Mouse (Mus musculus): ENCODE data around the gene Fam78b. TPM values are rescaled to one million over a fixed set of nuclear protein-coding genes. Genes with fewer than 3 reads are reported as not detected.

The Fam78b gene
- polyA plus RNA-seq, 2 experiments = 0.07 TPM; not detected in 1

DNA sequence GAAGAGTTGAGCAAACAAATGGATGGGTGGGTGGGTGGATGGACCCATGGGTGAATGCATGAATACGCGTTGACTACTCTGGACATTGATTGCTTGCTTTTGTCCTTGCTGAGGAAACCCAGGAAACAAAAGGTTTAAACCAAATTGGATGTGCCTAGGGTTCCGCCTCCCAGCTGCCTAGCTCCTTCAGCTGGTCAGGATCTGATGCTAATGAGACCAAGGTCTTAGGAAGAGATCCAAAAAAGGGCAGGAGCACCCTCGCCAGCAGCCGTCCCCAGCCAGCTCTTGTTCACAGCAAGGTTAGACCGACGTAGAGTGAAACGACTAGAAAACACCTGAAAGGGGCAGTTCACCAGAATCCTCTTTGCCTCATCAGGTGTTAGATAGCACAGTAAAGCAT is 11.4 kb downstream of the Fam78b start:
- TF ChIP-seq EP300 (IDR thresholded peaks at IDR 0.05; ENCODE audit: low read depth) (no peak), CTCF (IDR thresholded peaks at IDR 0.05; ENCODE audit: low read depth) (no peak)
- no peak for ATAC-seq (ENCODE audit: insufficient read depth)
- Histone ChIP-seq H3K4me1 (replicated peaks; ENCODE audit: control insufficient read depth in 2 of 2, insufficient read depth in 2 of 2, low read length in 1 of 2) (no peaks in the 10 kb centered on the region), H3K9me3 (ENCODE audit: control insufficient read depth, low read length) (no peaks in the 10 kb centered on the region), H3K4me2 (ENCODE audit: low read depth) (no peak overlapping the region), H3K27me3 (ENCODE audit: control insufficient read depth, insufficient read depth, low read length) (no peaks in the 10 kb centered on the region), H3K4me3 (ENCODE audit: insufficient read depth in 1 of 2, low read depth in 2 of 2, low read length in 2 of 2) (no peak overlapping the region), H3K36me3 (replicated peaks; ENCODE audit: control insufficient read depth, insufficient read depth, low read depth) (no peaks in the 10 kb centered on the region), H3K27ac (no peak overlapping the region), H3K9ac (replicated peaks) (no peak overlapping the region)
- WGBS (ENCODE audit: insufficient replicate concordance) = 70% methylated on average over 8 of the region's 8 CpGs
- DNase-seq (ENCODE audit: low read depth in 3 of 3, low spot score in 3 of 3) = no peak

- H3K27ac ChIP-seq = no peak overlapping the region
- no peak for TF ChIP-seq EP300 (IDR thresholded peaks at IDR 0.05; ENCODE audit: low read depth)
- H3K4me2 ChIP-seq (ENCODE audit: low read depth) = no peak overlapping the region
- no peaks in the 10 kb centered on the region for H3K27me3 ChIP-seq (ENCODE audit: control insufficient read depth, insufficient read depth, low read length)
- no peak overlapping the region for H3K9ac ChIP-seq (replicated peaks)
- H3K4me3 ChIP-seq (ENCODE audit: insufficient read depth in 1 of 2, low read depth in 2 of 2, low read length in 2 of 2) = no peak overlapping the region
- DNase-seq (ENCODE audit: low read depth in 3 of 3, low spot score in 3 of 3) (no peak), ATAC-seq (ENCODE audit: insufficient read depth) (no peak)
- H3K4me1 ChIP-seq (replicated peaks; ENCODE audit: control insufficient read depth in 2 of 2, insufficient read depth in 2 of 2, low read length in 1 of 2) = no peaks in the 10 kb centered on the region
- H3K9me3 ChIP-seq (ENCODE audit: control insufficient read depth, low read length) = no peaks in the 10 kb centered on the region
- H3K36me3 ChIP-seq (replicated peaks; ENCODE audit: control insufficient read depth, insufficient read depth, low read depth) = no peaks in the 10 kb centered on the region
- 35% methylated on average over 7 of the region's 7 CpGs for WGBS (ENCODE audit: insufficient replicate concordance)
These were observed 12.1 kb downstream of the Fam78b start for GRCm38 (mm10) chr1:167013234-167013864.

DNA sequence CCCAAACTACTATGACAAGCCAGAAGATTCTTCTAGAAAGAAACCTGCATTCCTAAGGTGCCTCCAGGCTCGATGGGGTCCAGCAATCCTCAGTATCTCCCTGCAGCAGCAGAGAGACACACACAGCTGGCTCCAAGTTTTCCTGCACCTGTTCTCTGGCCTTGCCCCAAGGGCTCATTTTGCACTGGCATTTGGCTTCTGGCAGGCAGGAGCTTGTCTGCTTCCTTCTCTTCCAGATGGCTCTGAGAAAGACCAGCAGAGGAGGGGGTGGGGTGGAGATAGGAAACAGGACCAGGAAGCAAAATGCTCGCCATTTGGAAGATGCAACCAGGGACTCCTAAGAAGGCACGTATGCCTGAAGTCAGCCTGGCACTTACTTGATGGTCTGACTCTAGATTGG is 15.1 kb downstream of the Fam78b start:
- TF ChIP-seq EP300 (IDR thresholded peaks at IDR 0.05; ENCODE audit: low read depth) (no peak), CTCF (IDR thresholded peaks at IDR 0.05; ENCODE audit: low read depth) (no peak)
- WGBS (ENCODE audit: insufficient replicate concordance) = 34% methylated on average over 3 of the region's 3 CpGs
- no peak overlapping the region for H3K27ac ChIP-seq
- H3K4me2 ChIP-seq (ENCODE audit: low read depth) = no peak overlapping the region
- H3K27me3 ChIP-seq (ENCODE audit: control insufficient read depth, insufficient read depth, low read length) = no peaks in the 10 kb centered on the region
- no peaks in the 10 kb centered on the region for H3K9me3 ChIP-seq (ENCODE audit: control insufficient read depth, low read length)
- H3K36me3 ChIP-seq (replicated peaks; ENCODE audit: control insufficient read depth, insufficient read depth, low read depth) = no peaks in the 10 kb centered on the region
- no peak overlapping the region for H3K9ac ChIP-seq (replicated peaks)
- H3K4me1 ChIP-seq (replicated peaks; ENCODE audit: control insufficient read depth in 2 of 2, insufficient read depth in 2 of 2, low read length in 1 of 2) = no peaks in the 10 kb centered on the region
- H3K4me3 ChIP-seq (ENCODE audit: insufficient read depth in 1 of 2, low read depth in 2 of 2, low read length in 2 of 2) = no peak overlapping the region
- DNase-seq (ENCODE audit: low read depth in 3 of 3, low spot score in 3 of 3) (no peak), ATAC-seq (ENCODE audit: insufficient read depth) (no peak)

DNA sequence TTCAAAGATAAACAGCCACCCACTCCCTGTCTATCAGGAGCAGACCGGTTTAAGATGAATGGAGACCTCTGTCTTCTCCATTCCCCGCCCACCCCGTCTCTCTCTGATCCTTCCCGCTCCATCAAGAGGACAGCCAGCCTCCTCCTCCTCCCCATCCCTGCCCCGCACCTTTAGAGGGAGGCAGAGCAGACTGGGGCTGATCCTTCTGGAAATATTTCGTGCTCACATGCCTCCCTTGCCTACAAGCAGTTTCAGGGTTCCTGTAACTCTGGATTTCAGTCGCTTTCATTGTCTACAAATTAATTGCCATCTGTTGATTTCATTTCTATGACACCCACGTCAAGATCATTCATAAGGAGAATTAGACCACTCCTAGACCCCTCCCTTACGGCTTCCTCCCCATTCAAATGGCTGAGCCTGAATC is 20.8 kb downstream of the Fam78b start:
- TF ChIP-seq EP300 (IDR thresholded peaks at IDR 0.05; ENCODE audit: low read depth) = no peak
- TF ChIP-seq CTCF (IDR thresholded peaks at IDR 0.05; ENCODE audit: low read depth) = no peak
- H3K27ac ChIP-seq = no peak overlapping the region
- no peaks in the 10 kb centered on the region for H3K9me3 ChIP-seq (ENCODE audit: control insufficient read depth, low read length)
- no peak overlapping the region for H3K9ac ChIP-seq (replicated peaks)
- 47% methylated on average over 9 of the region's 9 CpGs for WGBS (ENCODE audit: insufficient replicate concordance)
- no peaks in the 10 kb centered on the region for H3K27me3 ChIP-seq (ENCODE audit: control insufficient read depth, insufficient read depth, low read length)
- no peaks in the 10 kb centered on the region for H3K36me3 ChIP-seq (replicated peaks; ENCODE audit: control insufficient read depth, insufficient read depth, low read depth)
- DNase-seq (ENCODE audit: low read depth in 3 of 3, low spot score in 3 of 3) = no peak
- H3K4me3 ChIP-seq (ENCODE audit: insufficient read depth in 1 of 2, low read depth in 2 of 2, low read length in 2 of 2) = no peak overlapping the region
- no peak overlapping the region for H3K4me2 ChIP-seq (ENCODE audit: low read depth)
- no peaks in the 10 kb centered on the region for H3K4me1 ChIP-seq (replicated peaks; ENCODE audit: control insufficient read depth in 2 of 2, insufficient read depth in 2 of 2, low read length in 1 of 2)
- ATAC-seq (ENCODE audit: insufficient read depth) = no peak

- Histone ChIP-seq H3K27me3 (ENCODE audit: control insufficient read depth, insufficient read depth, low read length) (no peaks in the 10 kb centered on the region), H3K36me3 (replicated peaks; ENCODE audit: control insufficient read depth, insufficient read depth, low read depth) (no peaks in the 10 kb centered on the region), H3K4me2 (ENCODE audit: low read depth) (no peak overlapping the region), H3K4me3 (ENCODE audit: insufficient read depth in 1 of 2, low read depth in 2 of 2, low read length in 2 of 2) (no peak overlapping the region), H3K9me3 (ENCODE audit: control insufficient read depth, low read length) (no peaks in the 10 kb centered on the region), H3K9ac (replicated peaks) (no peak overlapping the region), H3K27ac (no peak overlapping the region), H3K4me1 (replicated peaks; ENCODE audit: control insufficient read depth in 2 of 2, insufficient read depth in 2 of 2, low read length in 1 of 2) (no peaks in the 10 kb centered on the region)
- ATAC-seq (ENCODE audit: insufficient read depth) = no peak
- TF ChIP-seq EP300 (IDR thresholded peaks at IDR 0.05; ENCODE audit: low read depth) (no peak), CTCF (IDR thresholded peaks at IDR 0.05; ENCODE audit: low read depth) (no peak)
- WGBS (ENCODE audit: insufficient replicate concordance) = 47% methylated on average over 8 of the region's 8 CpGs
- no peak for DNase-seq (ENCODE audit: low read depth in 3 of 3, low spot score in 3 of 3)
These were observed 21.4 kb downstream of the Fam78b start for GRCm38 (mm10) chr1:167022541-167023121.
